Mouse (Mus musculus): Measurements from ENCODE around the gene Cds2.

DNA sequence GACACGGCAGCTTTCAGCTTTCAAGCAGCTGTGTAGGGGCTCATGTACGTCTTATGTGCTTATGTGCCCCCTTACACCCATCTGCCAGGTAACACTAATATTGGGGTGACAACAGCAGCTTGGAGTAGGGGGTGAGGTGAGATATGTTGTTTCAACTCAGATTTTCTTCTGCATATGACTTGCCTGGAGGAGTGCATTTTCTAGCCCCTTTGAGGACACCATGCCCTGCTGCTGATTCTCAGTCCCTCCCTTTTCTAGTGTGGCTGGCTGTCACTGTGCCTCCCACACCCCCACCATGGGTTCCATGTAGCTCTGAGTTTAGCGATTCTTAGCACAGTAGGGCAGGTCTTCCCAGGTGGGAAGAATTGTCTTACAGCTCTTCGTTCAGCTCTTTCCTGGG, 38.5 kb downstream of the Cds2 start:
- TF ChIP-seq E2F4 (IDR thresholded peaks at IDR 0.05; ENCODE audit: insufficient read depth) (no peak), POLR2A (IDR thresholded peaks at IDR 0.05; ENCODE audit: insufficient read length, low read depth) (no peak), SRF (IDR thresholded peaks at IDR 0.05; ENCODE audit: control insufficient read depth, insufficient read length, low read depth) (no peak), USF1 (IDR thresholded peaks at IDR 0.05; ENCODE audit: low read depth) (no peak), TCF3 (IDR thresholded peaks at IDR 0.05; ENCODE audit: insufficient read length, low read depth) (no peak)
